Mouse (Mus musculus) 3134 (cell line): Measurements from ENCODE around the gene Gm5460.

Experiments
- DNase-seq: peaks from one replicate; pipeline ENCODE4 v3.0.0-alpha.2; 2011; ENCODE audit warnings: low spot score; ENCODE audit not compliant: insufficient read length; ENCODE audit errors: extremely low read depth

Gene Gm5460

DNA sequence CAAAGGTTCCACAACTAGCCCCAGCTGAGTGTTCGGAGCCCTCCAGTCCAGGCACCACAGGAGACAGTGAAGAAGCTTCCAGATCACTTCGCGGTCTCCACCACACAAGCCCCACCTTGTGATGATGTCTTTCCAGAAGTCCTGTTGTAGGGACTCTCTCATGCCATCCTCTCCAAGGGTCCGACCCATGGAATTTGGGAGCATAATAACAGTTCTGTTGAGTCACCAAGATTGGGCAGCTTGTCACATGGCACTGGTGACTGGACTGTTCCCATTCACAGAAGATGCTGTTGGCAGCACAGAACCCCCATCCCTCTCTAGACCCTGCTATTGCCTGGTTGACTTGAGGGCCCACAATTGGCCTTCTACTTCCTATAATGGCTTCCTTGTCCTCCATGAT is at the start of gene Gm5460:
Gene Gm5460 (plus strand): TSS at position 378 of the 400 bp plus-strand sequence.
- DNase-seq, result no peak

DNA sequence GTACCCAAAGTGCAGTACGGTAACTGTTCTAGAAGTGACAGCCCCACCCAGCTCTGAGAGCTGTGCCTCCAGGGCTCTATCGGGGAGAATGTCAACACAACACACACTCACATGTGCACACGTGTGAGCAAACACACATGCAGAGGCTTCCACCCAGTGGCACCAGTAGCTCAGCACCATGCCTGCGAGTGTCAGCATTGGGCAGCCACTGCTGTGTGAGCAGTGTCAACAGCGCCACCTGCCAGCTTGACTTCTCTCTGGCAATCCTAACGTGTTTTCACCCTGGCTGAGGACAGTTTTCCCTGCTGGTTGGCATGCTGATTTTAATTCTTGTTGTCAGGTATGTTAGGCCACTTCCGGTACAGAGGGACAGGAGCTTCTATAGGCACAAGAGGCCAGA is 43.9 kb upstream of the Gm5460 start:
- no peak for DNase-seq

DNA sequence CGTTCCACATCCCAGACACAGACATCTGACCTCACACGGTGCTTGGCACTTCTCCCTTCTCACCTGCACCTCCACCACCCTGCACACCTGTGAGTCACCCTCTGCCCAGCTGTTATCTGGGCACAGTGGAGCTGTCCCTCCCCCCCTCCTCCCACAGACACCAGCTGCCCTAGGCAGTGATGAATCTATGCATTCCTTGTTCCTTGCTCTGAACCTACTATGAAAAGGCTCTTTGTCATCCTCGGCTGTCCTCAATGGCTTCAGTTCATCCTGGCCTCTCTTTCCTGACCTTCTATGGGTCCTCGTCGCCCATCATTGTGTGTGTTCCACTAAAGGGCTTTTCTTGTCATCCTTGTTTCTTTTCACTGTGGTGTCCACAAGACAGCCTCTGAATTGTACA is 41.8 kb upstream of the Gm5460 start:
- no peak for DNase-seq

DNA sequence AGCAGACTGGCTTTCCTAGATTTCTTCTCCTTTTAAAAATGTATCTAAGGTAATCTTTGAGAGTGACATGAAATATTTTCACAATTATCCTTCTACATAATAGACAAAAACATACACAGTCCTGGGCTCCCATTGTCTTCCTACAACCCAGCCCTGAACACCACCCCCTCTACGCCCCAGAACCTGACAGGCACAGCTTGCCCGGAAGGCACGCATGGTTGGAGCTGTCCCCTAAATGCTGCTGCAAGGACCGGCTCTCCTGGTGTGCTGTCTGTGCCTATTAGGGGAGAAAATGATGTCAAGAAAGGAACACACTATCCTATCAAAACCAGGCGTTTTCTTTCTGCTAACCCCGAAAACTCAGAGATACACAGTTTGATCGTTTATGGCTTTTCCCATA is 38.8 kb upstream of the Gm5460 start:
- DNase-seq, result no peak

DNA sequence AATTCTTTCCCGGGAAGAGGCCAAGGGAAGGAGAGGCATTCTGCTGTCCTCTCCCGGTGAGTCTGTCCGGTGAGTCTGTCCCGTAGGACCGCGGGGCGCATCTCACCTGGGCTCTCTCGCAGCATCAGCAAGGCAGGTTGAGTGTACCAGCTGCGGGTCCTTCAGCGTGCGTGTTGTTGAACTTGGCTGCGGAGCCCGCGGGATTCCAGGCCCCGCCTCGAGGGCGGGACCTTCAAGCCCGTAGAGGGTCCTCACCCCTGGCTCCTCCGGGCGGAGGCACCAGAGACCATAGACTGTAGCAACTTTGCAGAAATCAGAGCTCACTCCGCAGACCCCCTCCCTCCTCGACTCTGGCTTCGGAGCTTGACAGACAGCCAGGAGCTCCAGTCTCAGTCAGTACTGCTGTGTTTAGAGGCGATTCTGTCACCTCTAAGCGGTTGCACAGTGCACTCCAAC is 37.9 kb upstream of the Gm5460 start, which contains the start of gene Zfp488:
Gene Zfp488 (minus strand): TSS at position 161 of the 456 bp plus-strand sequence.
- DNase-seq, result no peak

DNA sequence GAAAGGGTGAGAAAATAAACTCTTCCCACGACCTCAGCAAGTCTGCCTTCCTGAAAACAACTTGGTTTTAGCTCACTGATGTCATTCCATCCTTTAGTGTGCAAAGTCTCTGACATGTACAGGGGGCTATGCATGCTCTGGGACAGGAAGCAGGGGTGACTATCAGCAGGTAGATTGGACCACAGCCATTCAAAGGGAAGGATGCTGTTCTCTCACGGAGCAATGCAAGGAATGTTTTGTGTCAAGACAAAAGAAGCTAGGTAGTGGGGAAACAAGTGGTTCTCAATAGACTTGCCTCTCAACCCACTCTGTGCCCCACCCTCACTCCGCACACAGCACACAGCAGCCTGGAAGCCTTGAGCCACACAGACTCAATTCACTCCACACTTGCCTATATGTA is 27.4 kb upstream of the Gm5460 start:
- no peak for DNase-seq

DNA sequence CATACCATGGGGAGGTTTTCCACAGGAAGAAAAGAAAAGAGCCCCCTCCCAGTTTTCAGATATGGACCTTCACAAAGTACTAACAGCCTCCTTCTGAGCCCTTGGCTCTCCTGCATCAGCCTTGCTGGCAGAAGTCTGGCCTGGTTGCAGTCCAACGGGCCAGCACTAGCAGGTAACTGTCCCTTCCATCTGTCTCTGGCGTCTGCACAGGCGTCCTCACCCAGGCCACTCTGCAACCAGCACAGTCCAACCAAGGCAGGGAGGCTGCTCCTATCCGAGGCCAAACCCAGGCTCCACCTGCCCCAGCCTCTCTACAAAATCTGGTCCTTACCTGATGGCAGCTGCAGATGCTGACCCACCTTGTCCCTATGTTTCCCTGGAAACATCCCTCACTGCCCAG is 24.6 kb upstream of the Gm5460 start:
- no peak for DNase-seq

DNA sequence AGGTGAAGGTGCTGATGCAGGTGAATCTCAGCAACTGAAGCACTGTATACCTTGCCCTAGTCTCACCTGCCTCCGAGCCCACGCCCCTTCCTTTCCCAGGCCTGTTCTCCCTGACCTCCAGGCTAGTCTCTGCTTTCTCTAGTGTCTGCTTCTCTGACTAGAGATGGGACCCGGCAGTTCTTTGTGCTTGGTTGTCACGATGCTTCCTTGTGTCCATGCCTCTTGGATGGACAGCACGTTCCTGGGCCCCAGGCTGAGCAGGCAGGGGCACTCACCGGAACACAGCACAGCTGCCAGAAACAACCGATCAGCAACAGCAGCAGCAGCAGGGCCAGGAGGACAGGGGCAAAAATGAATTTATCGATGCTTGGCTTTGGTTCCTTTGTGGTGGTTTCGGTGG is 23.5 kb upstream of the Gm5460 start:
- no peak for DNase-seq

DNA sequence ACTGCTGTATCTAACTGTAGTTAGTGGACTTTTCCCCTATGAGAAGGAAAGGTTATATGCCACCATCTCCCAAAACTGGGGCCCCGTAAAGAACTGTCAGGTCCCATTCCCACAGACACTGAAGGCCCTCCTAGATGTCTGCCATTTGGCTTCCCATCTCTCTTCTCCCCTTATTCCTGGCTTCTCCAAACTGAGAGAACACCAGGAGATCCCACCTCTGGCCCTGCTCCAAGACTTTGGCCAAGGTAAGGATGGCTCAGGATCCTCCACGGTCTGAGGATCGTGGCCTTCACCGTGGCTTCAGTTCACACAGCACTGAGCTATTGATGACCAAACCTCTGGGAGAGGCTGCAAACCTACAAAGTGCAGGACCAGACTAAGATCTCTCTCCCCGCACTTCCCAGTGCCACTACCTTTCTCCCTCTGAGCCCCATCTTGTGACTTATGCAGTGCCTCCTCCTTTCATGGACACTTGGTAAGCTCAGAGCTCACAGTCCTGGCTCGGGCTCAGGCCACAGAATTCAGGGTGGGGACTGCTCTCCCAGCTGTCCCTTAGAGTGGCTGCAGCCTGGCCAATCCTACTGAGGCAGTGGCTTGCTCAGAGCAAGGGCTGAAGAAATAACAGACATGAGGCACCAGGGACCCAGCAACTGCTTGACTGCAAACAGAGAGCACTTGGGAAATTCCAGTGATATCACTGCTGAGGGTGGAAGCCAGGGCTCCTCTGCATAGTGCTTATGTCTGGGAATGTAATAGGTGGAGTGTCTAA is 22.9 kb upstream of the Gm5460 start:
- no peak for DNase-seq

DNA sequence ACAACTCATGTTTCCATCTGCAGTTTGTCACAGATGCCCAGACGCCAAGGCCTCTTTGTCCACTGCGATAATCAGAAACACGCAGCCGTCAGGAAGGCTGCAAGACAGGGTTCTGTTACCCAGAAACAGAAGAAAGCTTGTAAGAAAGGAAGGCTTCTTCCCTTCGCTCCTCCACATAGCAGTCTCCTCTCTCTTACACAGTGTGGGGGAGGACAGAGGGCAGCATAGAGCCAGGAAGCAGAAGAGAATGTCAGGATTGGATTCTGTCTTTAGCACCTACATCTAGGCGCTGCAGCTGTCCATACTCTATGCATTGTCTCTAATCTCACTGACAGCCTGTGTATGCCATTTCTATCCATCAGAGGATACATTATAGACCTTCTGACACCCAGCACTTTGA is 19.1 kb upstream of the Gm5460 start:
- no peak for DNase-seq

DNA sequence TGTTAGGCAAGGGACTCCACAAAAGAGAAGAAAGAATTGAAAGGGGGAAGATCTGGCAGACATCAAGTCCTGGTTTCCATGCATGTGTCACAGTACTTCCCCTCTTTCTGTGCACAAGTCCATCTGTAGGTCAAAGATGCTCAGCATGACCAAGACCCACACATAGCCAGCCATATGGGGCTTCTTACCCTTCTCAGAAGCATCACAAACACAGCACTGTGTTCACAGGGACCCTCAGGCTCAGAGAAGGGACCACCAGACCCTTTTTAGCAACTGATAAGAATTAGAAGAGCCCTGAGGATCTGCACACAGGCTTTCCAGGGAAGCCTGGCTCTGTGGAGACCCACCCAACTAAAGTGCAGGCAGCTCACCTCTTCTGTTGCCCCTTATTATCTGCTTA is 16.5 kb upstream of the Gm5460 start:
- no peak for DNase-seq

DNA sequence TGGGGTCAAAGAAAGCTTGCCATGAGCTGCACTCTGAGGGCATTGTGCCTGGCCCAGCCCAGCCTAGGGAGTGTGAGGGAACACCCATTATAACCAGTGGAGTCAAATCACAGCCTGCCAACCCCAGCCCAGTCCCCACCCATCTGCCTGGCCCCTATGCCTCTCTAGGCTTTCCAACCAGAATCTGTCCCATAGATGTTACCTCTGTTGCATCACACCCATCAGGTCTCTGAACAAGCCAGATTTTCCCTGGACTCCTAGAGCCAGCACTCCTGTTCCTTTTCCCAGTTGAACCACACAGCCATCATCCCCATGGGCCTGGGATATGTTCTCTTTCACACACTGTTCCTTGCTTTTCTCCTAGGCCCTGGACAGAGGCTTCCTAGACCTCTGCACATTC is 15.1 kb upstream of the Gm5460 start:
- DNase-seq, result no peak

DNA sequence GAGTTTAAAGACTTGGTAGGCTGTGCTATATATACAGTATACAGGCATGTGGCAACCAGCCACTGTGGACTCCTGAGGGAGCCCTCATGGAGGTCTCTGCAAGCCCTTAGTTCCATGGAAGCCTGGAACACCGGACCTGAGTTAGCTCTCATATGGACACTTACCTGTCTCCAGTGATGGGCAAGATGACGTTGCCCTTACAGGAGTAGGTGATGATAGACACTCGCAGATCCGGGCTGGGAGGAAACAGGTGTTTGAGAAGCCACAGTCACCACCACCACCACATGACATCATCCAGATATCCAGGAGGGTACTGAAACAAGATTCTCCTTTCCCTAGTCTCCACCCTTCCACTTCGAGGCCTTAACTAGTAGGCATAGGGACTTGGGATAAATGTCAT is 14.2 kb upstream of the Gm5460 start:
- DNase-seq, result no peak

DNA sequence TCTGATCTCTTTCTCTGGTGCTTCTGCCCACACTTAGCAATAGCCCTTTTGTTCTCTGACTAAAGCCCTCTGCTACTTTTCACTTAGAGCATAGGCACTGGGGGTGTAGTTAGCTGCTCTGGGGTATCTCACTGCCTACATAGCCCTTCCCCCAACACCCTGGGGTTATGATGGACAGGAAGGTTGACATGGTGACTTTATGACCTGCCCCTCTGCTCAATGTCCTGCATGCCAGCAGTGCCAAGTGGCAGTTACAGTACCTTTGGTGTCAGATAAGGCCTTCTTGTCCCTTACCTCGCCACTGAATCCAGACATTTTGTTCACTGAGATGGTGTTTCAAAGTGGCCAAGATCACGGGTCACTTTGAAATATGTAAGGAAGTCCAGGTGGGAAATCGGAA is 1.5 kb upstream of the Gm5460 start, which contains the start of gene Gm30083:
Gene Gm30083 (minus strand): TSS at position 120 of the 400 bp plus-strand sequence.
- DNase-seq, result no peak

DNA sequence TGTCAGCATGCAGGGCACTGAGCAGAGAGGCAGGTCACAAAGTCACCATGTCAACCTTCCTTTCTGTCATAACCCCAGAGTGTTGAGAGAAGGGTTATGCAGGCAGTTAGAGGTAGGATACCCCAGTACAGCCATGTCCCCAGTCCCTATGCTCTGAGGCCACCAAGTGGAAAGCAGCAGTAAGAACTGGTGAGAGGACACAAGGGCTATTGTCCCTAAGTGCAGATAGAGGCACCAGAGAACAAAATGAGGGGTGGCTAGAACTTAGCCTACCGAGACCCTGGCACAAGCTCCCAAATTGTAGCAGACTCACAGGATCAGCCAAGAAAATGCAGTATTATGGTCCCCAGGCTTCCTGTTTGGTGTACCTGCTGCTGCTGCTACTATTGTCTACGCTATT is 380 bp downstream of the Gm5460 start:
- no peak for DNase-seq

DNA sequence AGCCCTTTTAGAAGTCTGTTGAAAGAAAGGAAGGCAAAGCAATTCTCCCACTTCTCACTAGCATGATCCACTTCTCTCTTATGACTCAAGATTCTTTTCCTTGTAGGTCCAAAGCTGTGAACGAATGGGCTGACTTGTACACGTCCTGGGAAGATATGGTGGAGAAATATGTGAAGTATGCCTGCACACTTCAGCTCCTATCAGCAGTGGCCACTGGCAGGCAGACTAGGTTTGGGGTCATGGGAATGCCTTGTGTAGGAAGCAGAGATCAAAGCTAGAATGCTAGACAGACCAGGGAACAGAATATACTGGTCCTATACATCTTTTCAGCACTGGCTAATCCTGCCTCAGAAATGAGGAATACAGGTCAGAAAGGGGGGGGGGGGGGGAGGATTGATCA is 10.2 kb downstream of the Gm5460 start:
- DNase-seq, result no peak

DNA sequence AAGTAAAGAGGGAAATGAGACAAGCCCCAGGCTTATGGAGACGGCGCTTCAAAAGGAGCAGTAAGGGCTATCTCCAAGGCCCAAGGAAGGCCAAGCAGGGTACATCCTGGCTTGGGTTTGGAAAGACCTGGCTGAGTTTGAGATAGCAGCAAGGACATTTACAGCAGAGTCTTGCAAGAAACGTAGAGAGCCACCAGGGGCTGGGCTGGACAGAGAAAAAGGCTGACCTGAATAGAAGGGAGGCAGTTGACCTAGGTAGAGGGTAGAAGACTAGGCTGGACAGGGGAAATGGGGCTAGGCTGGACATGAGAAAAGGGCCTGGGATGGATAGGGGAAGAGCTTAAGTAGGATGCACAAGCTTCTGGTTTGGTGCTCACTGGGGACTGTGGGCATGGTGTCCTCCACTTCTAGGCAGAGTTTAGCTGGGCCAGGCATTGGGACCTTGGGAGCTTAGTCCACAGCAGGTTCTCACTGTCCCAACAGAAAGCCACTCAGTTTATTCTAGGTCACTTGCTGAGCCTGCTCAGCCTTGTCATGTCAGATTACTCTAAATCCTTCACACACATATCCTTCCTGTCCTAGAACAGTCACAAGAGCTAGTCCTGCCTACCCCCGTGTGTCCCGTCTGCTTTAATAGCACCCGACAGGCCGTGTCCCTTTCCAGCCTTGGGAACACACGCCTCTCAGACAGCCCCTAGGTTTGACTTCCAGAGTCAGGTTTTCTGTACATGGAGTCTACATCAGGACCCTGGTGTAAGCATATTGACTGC is 17.5 kb downstream of the Gm5460 start:
- DNase-seq, result no peak

DNA sequence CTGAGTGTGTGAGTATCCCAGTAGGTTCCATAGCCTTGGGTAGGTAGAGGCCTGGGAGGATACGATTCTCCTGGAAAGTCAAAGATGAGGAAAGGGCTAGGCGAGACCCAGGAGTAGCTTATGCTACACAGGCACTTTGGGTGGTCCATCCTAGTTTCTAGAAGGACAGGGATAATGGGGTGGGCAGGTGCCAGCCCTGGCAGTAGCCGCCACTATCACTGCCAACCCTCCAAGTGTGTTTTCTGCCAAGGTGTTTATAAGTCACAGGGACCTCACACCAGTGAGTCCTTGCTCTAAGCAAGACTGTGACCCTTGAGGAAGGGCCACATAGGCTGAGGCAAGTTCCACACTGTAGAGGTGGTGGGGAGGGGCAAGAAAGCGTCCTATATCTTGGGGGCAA is 24.7 kb downstream of the Gm5460 start:
- no peak for DNase-seq

DNA sequence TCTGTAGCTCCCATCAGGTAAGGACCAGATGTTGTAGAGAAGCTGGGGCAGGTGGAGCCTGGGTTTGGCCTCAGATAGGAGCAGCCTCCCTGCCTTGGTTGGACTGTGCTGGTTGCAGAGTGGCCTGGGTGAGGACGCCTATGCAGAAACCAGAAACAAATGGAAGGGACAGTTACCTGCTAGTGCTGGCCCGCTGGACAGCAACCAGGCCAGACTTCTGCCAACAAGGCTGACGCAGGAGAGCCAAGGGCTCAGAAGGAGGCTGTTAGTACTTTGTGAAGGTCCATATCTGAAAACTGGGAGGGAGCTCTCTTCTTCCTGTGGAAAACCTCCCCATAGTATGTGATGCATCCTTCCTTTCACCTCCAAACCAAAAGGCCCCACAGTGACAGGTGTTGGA is 26.8 kb downstream of the Gm5460 start:
- no peak for DNase-seq

DNA sequence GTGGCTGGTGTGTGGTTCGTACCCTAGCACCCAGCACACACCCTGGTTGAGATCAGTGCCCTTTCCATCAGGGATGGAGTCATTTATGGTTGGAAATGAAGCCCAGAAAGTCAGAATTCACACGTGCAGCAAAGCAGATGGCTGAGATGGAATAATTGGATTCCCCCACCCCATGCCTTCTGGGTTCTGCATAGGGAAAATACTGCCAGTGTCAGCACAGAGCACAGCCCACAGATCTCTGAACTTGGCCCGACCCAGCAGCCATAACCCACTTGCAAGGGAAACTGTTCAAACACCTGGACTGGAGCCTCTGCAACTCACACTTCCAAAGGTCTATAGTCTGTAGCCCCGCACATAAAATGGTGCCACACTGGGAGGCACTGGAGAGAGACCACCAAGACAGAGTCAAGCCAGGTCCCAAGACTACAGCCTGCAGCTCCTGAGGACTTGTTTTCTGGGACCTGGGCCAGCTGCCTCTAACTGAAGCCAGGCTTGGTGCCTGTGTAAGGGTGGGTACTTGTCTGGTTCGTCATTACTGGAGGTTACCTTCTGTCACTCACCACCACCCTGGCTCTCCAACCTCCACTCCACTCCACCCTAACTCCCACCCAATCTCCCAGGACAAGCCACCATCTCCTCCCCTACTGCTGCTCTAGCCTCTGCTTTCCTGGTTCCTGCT is 33.7 kb downstream of the Gm5460 start:
- no peak for DNase-seq

DNA sequence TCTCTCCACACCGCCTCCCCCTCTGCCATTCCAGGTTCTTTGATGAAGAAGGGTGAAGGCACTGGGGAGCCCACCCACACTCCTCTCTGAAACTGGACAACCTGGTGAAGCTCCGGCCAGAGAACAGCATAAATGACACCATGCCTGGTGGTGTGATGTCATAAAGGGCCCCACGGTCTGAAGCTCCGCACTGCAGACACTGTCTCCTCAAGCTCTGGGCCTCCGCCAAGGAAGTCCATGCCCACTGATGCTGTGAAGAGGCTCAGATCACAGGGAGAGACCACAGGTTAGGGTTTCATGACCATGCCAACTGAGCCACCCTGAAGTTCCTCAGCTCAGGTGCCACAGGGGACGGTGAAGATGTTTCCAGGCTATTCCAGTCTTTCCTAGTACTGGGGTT is 36.0 kb downstream of the Gm5460 start, which contains the start of gene Antxrl:
Gene Antxrl (plus strand): TSS at position 192 of the 400 bp plus-strand sequence.
- DNase-seq, result no peak
